Mouse (Mus musculus) monocyte, adult 5-6 weeks (primary cell): ENCODE data around the gene Tmem82. TPM values are rescaled to one million over a fixed set of nuclear protein-coding genes. Genes with fewer than 3 reads are reported as not detected.

Source experiments
- ATAC-seq: fragments of 153-309, 156-312 bp; replicated peaks from 2 replicates; pipeline ENCODE4 v1.8.0; 2017; ENCODE audit warnings: mild to moderate bottlenecking; ENCODE audit not compliant: low TSS enrichment, insufficient number of reproducible peaks, severe bottlenecking, poor library complexity, low FRiP score
- total RNA-seq: library from RNA; stranded (forward); fragments of 200-1000, 200-491, 200-594 nt; gene quantifications from 3 replicates; pipeline ENCODE4 v1.2.3, GENCODE M21; 2017

The Tmem82 gene
- total RNA-seq, 1 experiment from 2014 or later, result not detected

GRCm38 (mm10) chr4:141643118-141643855 lies 24.9 kb upstream of the Tmem82 start:
- ATAC-seq, result no peak

GRCm38 (mm10) chr4:141641961-141642811 lies 23.8 kb upstream of the Tmem82 start:
- no peak for ATAC-seq

GRCm38 (mm10) chr4:141641353-141641771 lies 22.9 kb upstream of the Tmem82 start:
- ATAC-seq, result no peak

DNA sequence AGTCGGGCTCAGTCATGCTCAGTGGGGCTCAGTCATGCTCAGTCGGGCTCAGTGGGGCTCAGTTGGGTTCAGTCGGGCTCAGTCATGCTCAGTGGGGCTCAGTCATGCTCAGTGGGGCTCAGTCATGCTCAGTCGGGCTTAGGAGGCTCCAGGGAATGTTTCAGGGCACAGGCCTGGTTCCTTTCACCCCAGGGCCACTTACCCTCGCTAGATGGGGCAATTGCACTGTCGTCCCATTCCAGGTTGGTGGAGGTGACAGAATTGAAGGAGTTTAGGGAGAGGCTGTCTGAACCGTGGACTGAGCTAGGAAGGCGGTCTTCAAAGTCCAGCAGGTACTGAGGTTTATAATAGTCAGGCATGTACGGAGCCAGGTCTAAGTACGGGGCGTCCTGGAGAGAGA lies 21.0 kb upstream of the Tmem82 start:
- no peak for ATAC-seq

DNA sequence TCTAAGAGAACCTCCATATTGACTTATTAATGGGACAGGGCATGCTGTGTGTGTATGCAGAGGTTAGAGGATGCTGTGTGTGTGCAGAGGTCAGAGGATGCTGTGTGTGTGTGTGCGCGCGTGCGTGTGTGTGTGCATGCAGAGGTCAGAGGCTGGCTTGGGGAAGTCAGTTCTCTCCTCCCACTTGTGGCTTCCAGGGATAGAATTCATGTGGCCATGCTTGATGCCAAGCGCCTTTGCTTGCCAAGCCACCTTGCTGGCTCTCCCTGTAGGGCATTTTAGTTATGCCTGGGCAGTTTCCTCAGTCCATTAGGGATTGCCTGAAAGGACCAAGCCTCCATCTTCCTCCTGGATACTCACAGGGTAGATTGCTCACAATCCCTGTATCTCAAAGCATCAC lies 18.3 kb upstream of the Tmem82 start:
- no peak for ATAC-seq

DNA sequence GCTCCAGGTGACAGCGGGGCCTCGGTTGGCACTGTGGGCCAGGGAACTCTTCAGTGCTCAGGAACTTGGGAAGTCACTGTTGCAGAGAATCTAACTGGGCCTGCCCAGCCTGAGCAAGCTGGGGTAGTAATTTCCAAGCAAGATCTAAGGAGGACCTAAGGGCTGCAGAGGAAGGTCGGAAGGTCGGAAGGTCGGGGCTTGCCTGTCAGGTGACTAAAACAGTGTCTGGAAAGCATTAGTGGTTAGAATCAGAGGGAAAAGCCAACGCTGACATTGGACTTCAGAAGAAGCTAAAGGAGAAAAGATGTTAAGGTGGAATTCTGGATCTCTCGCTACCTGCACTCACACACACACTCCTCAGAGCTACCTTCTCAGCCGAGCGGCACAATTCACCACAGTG lies 17.6 kb upstream of the Tmem82 start:
- no peak for ATAC-seq

- ATAC-seq, result no peak
These were observed 13.9 kb upstream of the Tmem82 start for GRCm38 (mm10) chr4:141632111-141632873.

DNA sequence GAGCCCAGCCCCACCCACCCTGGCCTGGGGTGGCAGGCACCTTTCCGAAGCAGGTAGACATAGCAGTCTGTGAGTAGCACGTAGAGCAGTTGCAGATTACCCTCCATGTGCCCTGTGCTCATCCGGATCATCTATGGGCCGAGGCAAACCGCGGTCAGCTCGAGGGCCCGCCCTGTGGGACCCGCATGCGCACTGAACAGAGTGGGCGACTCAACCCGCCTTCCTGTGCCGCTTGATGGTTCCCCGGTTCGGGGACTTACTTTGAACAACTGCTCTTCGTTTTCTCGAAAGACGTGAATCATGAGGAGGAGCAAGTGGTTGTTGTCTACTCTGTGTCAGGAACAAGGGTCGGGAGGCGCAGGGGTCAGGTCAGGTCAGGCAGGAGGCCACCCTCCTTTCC lies 12.8 kb upstream of the Tmem82 start:
- ATAC-seq, result no peak

DNA sequence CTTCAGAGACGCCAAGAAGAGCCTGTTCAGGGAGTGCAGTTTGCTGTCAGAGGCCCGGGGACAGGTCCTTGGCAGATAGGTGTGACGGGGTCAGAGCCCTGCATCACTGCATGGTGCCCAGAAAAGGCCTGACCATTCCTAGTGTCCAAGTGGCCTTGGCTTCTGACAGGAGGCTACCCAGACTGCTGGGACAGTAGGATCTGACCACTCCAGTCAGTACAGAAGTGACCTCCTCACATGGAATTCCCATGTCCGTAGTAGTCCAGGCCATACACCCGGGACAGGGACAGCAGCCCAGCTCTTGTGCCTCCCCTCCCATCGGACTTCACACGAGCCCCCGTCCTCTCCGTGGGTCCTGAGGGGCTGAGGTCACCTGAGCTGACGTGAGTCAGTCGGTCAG lies 11.6 kb upstream of the Tmem82 start:
- no peak for ATAC-seq

DNA sequence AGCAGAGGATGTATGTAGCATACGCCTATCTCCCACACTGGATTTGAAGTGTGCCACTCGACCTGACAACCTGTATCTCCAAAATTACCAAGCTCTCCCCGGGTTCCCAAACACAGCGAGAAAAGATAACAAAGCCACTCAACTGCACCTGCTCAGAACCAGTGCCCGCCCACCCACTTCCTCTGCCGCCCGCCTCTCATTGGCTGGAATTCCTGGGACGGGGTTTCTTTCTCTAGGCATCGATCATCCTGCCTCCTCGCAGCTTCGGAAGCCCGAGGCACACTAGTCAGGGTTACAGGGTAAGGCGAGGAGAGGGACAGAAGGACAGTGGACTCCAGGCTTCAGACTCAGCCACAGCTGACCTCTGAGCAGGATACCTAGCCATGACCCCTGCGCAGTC lies 10.2 kb upstream of the Tmem82 start:
- no peak for ATAC-seq

DNA sequence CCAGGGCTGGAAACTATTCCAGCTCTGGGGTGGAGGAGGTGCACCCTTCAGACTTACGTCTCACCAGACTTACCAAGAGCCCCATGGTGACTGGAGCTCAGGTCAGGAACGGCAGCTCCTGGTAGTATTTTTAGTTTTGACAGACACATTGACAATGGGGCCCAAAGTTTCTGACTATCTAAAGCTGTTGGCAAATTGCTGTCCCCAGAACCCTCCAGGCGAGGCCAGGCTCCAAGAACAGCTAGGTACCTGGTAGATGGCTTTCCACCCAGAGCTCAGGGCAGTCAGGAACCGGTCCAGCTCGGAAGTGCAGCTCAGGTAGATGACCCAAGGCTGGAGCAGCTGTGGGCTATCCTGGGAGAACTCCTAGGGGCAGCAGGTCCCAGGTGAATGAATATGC lies 9.1 kb upstream of the Tmem82 start:
- no peak for ATAC-seq

DNA sequence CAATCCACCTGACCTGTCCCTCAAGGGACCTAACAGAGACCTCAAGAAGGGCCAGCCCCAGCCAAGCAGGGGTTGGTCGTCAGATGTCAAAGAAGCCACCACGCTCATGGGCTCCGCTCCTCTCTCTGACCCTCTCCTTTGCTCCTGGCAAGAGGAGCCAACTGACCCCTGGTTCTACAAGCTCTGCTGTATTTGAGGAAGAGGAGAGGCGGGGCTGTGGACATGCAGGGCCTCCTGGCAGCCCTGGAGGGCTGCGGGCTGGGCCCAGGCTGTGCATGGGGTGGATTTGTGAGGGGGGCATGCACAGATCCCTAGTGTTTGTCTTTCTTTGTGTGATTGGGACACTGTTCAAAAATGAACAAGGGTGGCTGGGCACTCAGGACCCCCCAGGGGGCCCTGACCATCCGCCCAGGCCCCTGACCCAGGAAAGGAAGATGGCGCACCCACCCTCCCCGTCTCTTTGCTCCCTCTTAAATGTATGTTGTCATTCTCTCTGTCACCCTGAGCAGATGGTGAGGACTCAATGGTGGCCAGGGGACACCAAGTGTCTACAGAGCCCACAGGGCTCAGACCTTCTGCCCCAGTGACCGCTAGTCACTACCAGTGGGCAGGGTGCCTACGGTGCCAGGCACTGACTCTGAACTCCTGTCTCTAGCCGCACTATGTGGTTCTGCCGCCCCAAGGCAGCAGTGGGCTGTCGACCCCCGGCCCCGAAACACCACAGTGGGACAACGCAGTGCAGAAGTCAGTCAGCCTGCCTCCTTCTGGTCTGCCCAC lies 7.5 kb upstream of the Tmem82 start:
- no peak for ATAC-seq

DNA sequence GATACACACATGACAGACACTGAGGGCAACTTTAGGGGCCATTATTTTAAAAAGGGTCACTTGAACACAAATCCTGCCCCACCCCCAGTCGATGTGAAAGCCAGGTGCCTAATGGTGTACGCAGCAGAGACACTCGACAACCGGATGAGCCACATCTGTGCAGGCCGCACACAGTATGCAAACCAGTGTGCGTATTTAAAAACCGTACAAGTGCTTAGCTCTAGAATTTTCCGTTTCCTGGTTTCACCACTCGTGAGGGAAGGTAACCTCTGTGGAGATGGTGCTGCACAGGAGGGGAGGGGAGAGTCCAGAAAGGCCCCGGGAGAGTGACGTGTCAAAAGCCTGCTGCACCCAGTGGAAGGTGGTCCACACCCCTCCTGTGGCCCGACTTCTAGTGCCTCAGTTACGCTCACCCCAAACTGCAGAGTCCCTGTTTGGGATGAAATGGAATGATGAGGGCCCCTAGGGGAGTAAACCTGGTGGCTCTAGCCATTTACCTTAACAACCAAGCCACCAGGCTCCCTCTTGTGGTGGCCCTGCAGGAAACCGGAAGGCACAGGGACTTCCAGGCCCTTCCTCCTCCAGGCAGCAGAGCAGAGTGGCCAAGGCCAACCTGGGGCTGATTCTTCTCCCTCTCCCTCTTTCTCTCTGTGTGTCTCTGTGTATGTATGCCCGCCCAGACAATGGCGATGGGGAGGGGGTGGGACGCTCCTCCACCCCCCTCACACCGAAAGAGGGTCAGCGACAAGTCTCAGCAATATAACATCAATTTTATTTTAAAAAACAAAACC lies 6.7 kb upstream of the Tmem82 start:
- ATAC-seq, result no peak

- ATAC-seq, result no peak
These were observed 5.7 kb upstream of the Tmem82 start for GRCm38 (mm10) chr4:141624134-141624533.

- ATAC-seq, result no peak
These were observed 5.2 kb upstream of the Tmem82 start, which contains the start of gene Slc25a34 for GRCm38 (mm10) chr4:141623666-141624065. Gene Slc25a34 (minus strand): TSS chr4:141623821.

DNA sequence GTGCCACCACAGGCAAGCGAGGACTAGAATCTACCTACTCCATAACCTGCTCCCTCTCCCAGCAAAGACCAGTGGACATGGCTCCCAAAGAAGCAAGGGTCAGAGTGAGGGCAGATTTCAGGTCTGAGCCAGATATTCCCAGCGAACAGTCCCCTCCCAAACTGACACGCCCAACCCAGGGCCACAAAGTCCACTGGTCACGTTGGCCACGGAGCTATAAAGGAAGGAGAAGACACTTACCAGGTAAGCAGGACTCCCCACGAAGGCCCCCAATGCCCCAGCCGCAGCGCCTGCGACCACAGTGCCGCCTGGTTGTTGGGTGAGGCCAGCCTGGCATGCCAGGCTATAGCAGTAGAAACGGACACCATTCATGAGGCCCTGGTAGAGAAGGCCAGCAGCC lies 4.6 kb upstream of the Tmem82 start:
- no peak for ATAC-seq

DNA sequence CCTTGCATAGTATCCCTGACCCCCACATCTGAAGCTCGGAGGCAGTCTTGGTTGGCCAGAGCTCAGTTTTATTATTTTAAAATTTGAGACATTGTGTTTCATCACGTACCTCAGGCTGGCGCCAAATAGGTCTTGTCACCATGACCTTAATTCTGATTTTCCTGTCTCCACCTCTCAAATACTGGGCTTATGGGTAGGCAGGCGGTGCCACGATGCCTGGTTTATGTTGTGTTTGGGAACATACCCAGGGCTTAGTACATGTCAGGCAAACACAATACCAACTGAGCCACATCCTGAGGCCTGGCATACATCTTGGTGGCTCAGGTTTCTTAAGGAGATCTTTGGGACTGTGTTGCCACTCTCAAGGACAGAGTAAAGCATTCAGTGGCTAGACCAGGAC lies 4.1 kb upstream of the Tmem82 start:
- no peak for ATAC-seq

DNA sequence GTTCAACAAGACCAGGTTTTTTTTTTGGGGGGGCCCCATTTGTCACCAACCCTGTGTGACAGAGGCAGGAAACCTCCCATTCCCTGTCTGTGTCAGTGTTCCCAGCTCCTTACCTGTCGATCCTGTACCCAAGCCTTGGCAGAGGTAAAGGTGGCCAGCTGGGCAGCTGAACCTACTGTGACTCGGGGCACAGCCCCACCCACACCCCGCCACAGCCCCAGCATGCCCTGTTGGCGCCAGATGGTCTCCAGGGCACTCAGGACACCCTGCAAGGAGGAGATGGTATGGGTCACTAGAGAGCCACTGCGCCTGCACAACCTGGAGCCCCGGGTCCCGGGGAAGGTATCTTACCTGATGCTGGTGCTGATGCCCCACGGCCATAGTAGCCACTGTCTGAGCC lies 3.7 kb upstream of the Tmem82 start:
- no peak for ATAC-seq
